Mouse (Mus musculus) neural tube, embryonic 13.5 days (tissue): Measurements from ENCODE around the gene Cdk19. TPM values are rescaled to one million over a fixed set of nuclear protein-coding genes. Genes with fewer than 3 reads are reported as not detected.

ENCODE experiments used
- ATAC-seq: fragments of 200-750 bp; cut with Nextera tagmentation; 2 replicates; pipeline ENCODE4 v1.8.0; 2017; ENCODE audit warnings: low read depth, mild to moderate bottlenecking, moderate TSS enrichment, moderate library complexity
- H3K27ac ChIP-seq: fragments of 300-500 bp; sonication (generic); replicated peaks from 2 replicates; pipeline ENCODE4 v1.5.1; 2015; ENCODE audit warnings: moderate library complexity, mild to moderate bottlenecking, inconsistent platforms
- H3K27me3 ChIP-seq: fragments of 300-500 bp; sonication (generic); 2 replicates; pipeline ENCODE4 v1.6.1; 2015; ENCODE audit warnings: mild to moderate bottlenecking, inconsistent platforms
- H3K36me3 ChIP-seq: fragments of 300-500 bp; sonication (generic); 2 replicates; pipeline ENCODE4 v1.6.1; 2015; ENCODE audit warnings: mild to moderate bottlenecking, inconsistent platforms
- H3K4me1 ChIP-seq: fragments of 300-500 bp; sonication (generic); replicated peaks from 2 replicates; pipeline ENCODE4 v1.6.1; 2015; ENCODE audit warnings: inconsistent platforms
- H3K4me2 ChIP-seq: fragments of 300-500 bp; sonication (generic); 2 replicates; pipeline ENCODE4 v1.6.1; 2015; ENCODE audit warnings: inconsistent platforms, mild to moderate bottlenecking, moderate library complexity
- H3K4me3 ChIP-seq: fragments of 300-500 bp; sonication (generic); 2 replicates; pipeline ENCODE4 v1.5.1; 2015; ENCODE audit warnings: mild to moderate bottlenecking, inconsistent platforms
- H3K9ac ChIP-seq: fragments of 300-500 bp; sonication (generic); 2 replicates; pipeline ENCODE4 v1.6.1; 2015; ENCODE audit warnings: moderate library complexity, mild to moderate bottlenecking, inconsistent platforms
- H3K9me3 ChIP-seq: fragments of 300-500 bp; sonication (generic); 2 replicates; pipeline ENCODE4 v1.6.1; 2016; ENCODE audit warnings: inconsistent platforms
- WGBS: fragments of 180-500 bp; shearing (Covaris S2); methylation state at CpG from one replicate; pipeline ENCODE4 v1.1.7; 2015; 5-methylcytosine and 5-hydroxymethylcytosine counted together
- polyA plus RNA-seq: library from polyadenylated mRNA; unstranded; fragments of >200 nt; fragmentation: Nextera tagmentation; extraction: Ambion mirVana; gene quantifications from 2 replicates; pipeline ENCODE4 v1.2.1, GENCODE M21; 2015

Gene Cdk19
- polyA plus RNA-seq, 1 experiment from 2014 or later: 11.1 TPM

GRCm38 (mm10) chr10:40432375-40432774 lies 93.0 kb downstream of the Cdk19 start:
- H3K9me3 ChIP-seq: no peaks in the 10 kb centered on the region
- H3K9ac ChIP-seq: no peak overlapping the region
- 95% methylated on average over 9 of the region's 9 CpGs for WGBS
- H3K27ac ChIP-seq: no peak overlapping the region
- H3K4me2 ChIP-seq: no peak overlapping the region
- H3K36me3 ChIP-seq: no peaks in the 10 kb centered on the region
- no peaks in the 10 kb centered on the region for H3K27me3 ChIP-seq
- no peak for ATAC-seq
- H3K4me1 ChIP-seq: no peaks in the 10 kb centered on the region
- H3K4me3 ChIP-seq: no peak overlapping the region

GRCm38 (mm10) chr10:40435402-40435801 lies 96.0 kb downstream of the Cdk19 start:
- ATAC-seq: no peak
- H3K9me3 ChIP-seq: no peaks in the 10 kb centered on the region
- H3K9ac ChIP-seq: no peak overlapping the region
- 86% methylated on average over 12 of the region's 12 CpGs for WGBS
- no peak overlapping the region for H3K4me2 ChIP-seq
- 0 out of 2 replicates have a peak, but pooled peaks cover 3% of the 10 kb centered on the region for H3K36me3 ChIP-seq
- H3K4me1 ChIP-seq: no peaks in the 10 kb centered on the region
- no peak overlapping the region for H3K4me3 ChIP-seq
- no peak overlapping the region for H3K27ac ChIP-seq
- no peaks in the 10 kb centered on the region for H3K27me3 ChIP-seq

GRCm38 (mm10) chr10:40437117-40437516 lies 97.8 kb downstream of the Cdk19 start:
- no peak overlapping the region for H3K9ac ChIP-seq
- 98% methylated on average over 3 of the region's 3 CpGs for WGBS
- H3K27ac ChIP-seq: no peak overlapping the region
- H3K4me1 ChIP-seq: no peaks in the 10 kb centered on the region
- ATAC-seq: no peak
- no peak overlapping the region for H3K4me3 ChIP-seq
- H3K4me2 ChIP-seq: no peak overlapping the region
- no peaks in the 10 kb centered on the region for H3K27me3 ChIP-seq
- no peaks in the 10 kb centered on the region for H3K9me3 ChIP-seq
- H3K36me3 ChIP-seq: 0 out of 2 replicates have a peak, but pooled peaks cover 3% of the 10 kb centered on the region

- WGBS: 78% methylated on average over 10 of the region's 10 CpGs
- no peak overlapping the region for H3K4me3 ChIP-seq
- H3K4me2 ChIP-seq: no peak overlapping the region
Measured at GRCm38 (mm10) chr10:40440740-40441139, 101.4 kb downstream of the Cdk19 start.

GRCm38 (mm10) chr10:40442076-40442475 lies 102.7 kb downstream of the Cdk19 start:
- H3K4me2 ChIP-seq: no peak overlapping the region
- no peak overlapping the region for H3K9ac ChIP-seq
- no peaks in the 10 kb centered on the region for H3K27me3 ChIP-seq
- H3K9me3 ChIP-seq: no peaks in the 10 kb centered on the region
- H3K27ac ChIP-seq: no peak overlapping the region
- ATAC-seq: no peak
- H3K36me3 ChIP-seq: 0 out of 2 replicates have a peak, but pooled peaks cover 3% of the 10 kb centered on the region
- H3K4me3 ChIP-seq: no peak overlapping the region
- H3K4me1 ChIP-seq: peaks cover 24% of the 10 kb centered on the region
- WGBS: 89% methylated on average over 1 of the region's 1 CpGs

More at GRCm38 (mm10) chr10:40440740-40441139, 101.4 kb downstream of the Cdk19 start:
- 0 out of 2 replicates have a peak, but pooled peaks cover 3% of the 10 kb centered on the region for H3K36me3 ChIP-seq
- no peak overlapping the region for H3K9ac ChIP-seq
- H3K27me3 ChIP-seq: no peaks in the 10 kb centered on the region
- ATAC-seq: no peak
- no peaks in the 10 kb centered on the region for H3K9me3 ChIP-seq
- H3K27ac ChIP-seq: no peak overlapping the region
- H3K4me1 ChIP-seq: peaks cover 13% of the 10 kb centered on the region

- WGBS: 24% methylated on average over 7 of the region's 7 CpGs
- ATAC-seq: no peak
Measured at GRCm38 (mm10) chr10:40443371-40443770, 104.0 kb downstream of the Cdk19 start.

GRCm38 (mm10) chr10:40443806-40444357 lies 104.5 kb downstream of the Cdk19 start:
- Histone ChIP-seq H3K4me3 (no peak overlapping the region), H3K27ac (peak overlapping the region; percentile 2; the same call in 1 of the 2 replicates), H3K4me1 (peaks cover 34% of the 10 kb centered on the region), H3K4me2 (no peak overlapping the region), H3K9me3 (no peaks in the 10 kb centered on the region), H3K36me3 (no peaks in the 10 kb centered on the region), H3K9ac (no peak overlapping the region), H3K27me3 (no peaks in the 10 kb centered on the region)
- 20% methylated on average over 6 of the region's 6 CpGs for WGBS
- ATAC-seq: no peak

More at GRCm38 (mm10) chr10:40443371-40443770, 104.0 kb downstream of the Cdk19 start:
- H3K27ac ChIP-seq: peak overlapping the region; percentile 2; the same call in 1 of the 2 replicates
- no peaks in the 10 kb centered on the region for H3K9me3 ChIP-seq
- peaks cover 34% of the 10 kb centered on the region for H3K4me1 ChIP-seq
- H3K4me2 ChIP-seq: no peak overlapping the region
- H3K4me3 ChIP-seq: no peak overlapping the region
- no peak overlapping the region for H3K9ac ChIP-seq
- no peaks in the 10 kb centered on the region for H3K27me3 ChIP-seq
- 0 out of 2 replicates have a peak, but pooled peaks cover 2% of the 10 kb centered on the region for H3K36me3 ChIP-seq

GRCm38 (mm10) chr10:40444586-40444985 lies 105.2 kb downstream of the Cdk19 start:
- no peak for ATAC-seq

GRCm38 (mm10) chr10:40446088-40446604 lies 106.8 kb downstream of the Cdk19 start:
- no peaks in the 10 kb centered on the region for H3K36me3 ChIP-seq
- peaks cover 34% of the 10 kb centered on the region for H3K4me1 ChIP-seq
- no peak for ATAC-seq
- H3K9me3 ChIP-seq: no peaks in the 10 kb centered on the region
- no peak overlapping the region for H3K4me3 ChIP-seq
- H3K9ac ChIP-seq: no peak overlapping the region
- no peak overlapping the region for H3K4me2 ChIP-seq
- H3K27ac ChIP-seq: peak overlapping the region; percentile 30; the same call in 1 of the 2 replicates
- H3K27me3 ChIP-seq: no peaks in the 10 kb centered on the region
- 44% methylated on average over 3 of the region's 3 CpGs for WGBS

More at GRCm38 (mm10) chr10:40444586-40444985, 105.2 kb downstream of the Cdk19 start:
- no peaks in the 10 kb centered on the region for H3K9me3 ChIP-seq
- 81% methylated on average over 4 of the region's 4 CpGs for WGBS
- H3K4me2 ChIP-seq: no peak overlapping the region
- no peak overlapping the region for H3K4me3 ChIP-seq
- peaks cover 34% of the 10 kb centered on the region for H3K4me1 ChIP-seq
- H3K27me3 ChIP-seq: no peaks in the 10 kb centered on the region
- no peak overlapping the region for H3K9ac ChIP-seq
- H3K27ac ChIP-seq: no peak overlapping the region
- H3K36me3 ChIP-seq: no peaks in the 10 kb centered on the region

GRCm38 (mm10) chr10:40446630-40447029 lies 107.3 kb downstream of the Cdk19 start:
- H3K9ac ChIP-seq: no peak overlapping the region
- no peak overlapping the region for H3K4me3 ChIP-seq
- H3K27ac ChIP-seq: no peak overlapping the region
- H3K27me3 ChIP-seq: no peaks in the 10 kb centered on the region
- no peaks in the 10 kb centered on the region for H3K36me3 ChIP-seq
- H3K4me1 ChIP-seq: peaks cover 34% of the 10 kb centered on the region
- no peak for ATAC-seq
- H3K4me2 ChIP-seq: no peak overlapping the region
- no peaks in the 10 kb centered on the region for H3K9me3 ChIP-seq
- WGBS: 26% methylated on average over 3 of the region's 3 CpGs

- H3K27me3 ChIP-seq: no peaks in the 10 kb centered on the region
- no peaks in the 10 kb centered on the region for H3K9me3 ChIP-seq
- H3K9ac ChIP-seq: no peak overlapping the region
- peak overlapping the region; percentile 57 for H3K27ac ChIP-seq
- 40% methylated on average over 3 of the region's 3 CpGs for WGBS
- H3K4me3 ChIP-seq: no peak overlapping the region
- H3K36me3 ChIP-seq: no peaks in the 10 kb centered on the region
- 0 out of 2 replicates have a peak, but pooled peaks have one; percentile 34 for ATAC-seq
- H3K4me2 ChIP-seq: no peak overlapping the region
- H3K4me1 ChIP-seq: peaks cover 34% of the 10 kb centered on the region
Measured at GRCm38 (mm10) chr10:40447295-40447694, 107.9 kb downstream of the Cdk19 start.

- Histone ChIP-seq H3K27me3 (no peaks in the 10 kb centered on the region), H3K4me2 (no peak overlapping the region), H3K27ac (0 out of 2 replicates have a peak overlapping the region, but pooled peaks have one; percentile 29), H3K9me3 (no peaks in the 10 kb centered on the region), H3K4me3 (no peak overlapping the region), H3K4me1 (peaks cover 34% of the 10 kb centered on the region), H3K9ac (no peak overlapping the region), H3K36me3 (no peaks in the 10 kb centered on the region)
- WGBS: 55% methylated on average over 5 of the region's 5 CpGs
- ATAC-seq: no peak
Measured at GRCm38 (mm10) chr10:40447921-40448320, 108.6 kb downstream of the Cdk19 start.
